Mouse (Mus musculus): ENCODE measurements around the gene Rap1a. TPM values are rescaled to one million over a fixed set of nuclear protein-coding genes. Genes with fewer than 3 reads are reported as not detected.
A peak's percentile ranks its signal among the peaks of the same experiment; 100 is the strongest.

Gene Rap1a
- total and polyA plus RNA-seq, 3 experiments = 32.3 to 64.5 TPM; not detected in 1

GRCm38 (mm10) chr3:105789776-105790175 is 11.4 kb downstream of the Rap1a start:
- Histone ChIP-seq H3K9ac (ENCODE audit: control insufficient read depth, low read depth, low read length, poor library complexity, severe bottlenecking) (no peak overlapping the region), H3K27me3 (ENCODE audit: control insufficient read depth in 1 of 2, insufficient read depth in 2 of 2, low read length in 2 of 2) (no peaks in the 10 kb centered on the region), H3K36me3 (ENCODE audit: control insufficient read depth in 1 of 2, insufficient read depth in 2 of 2, low read length in 2 of 2) (peaks cover 13% of the 10 kb centered on the region in 2 experiments), H3K4me1 (ENCODE audit: control insufficient read depth in 1 of 2, insufficient read depth in 2 of 2, low read length in 2 of 2) (no peaks in the 10 kb centered on the region; a peak in 1 of 4 replicates), H3K27ac (ENCODE audit: control insufficient read depth, low read depth, low read length) (no peak overlapping the region), H3K4me3 (ENCODE audit: control insufficient read depth in 1 of 2, insufficient read depth in 1 of 2, low read depth in 2 of 2, low read length in 2 of 2) (no peak overlapping the region), H3K9me3 (replicated peaks; ENCODE audit: insufficient read depth, low read length) (no peaks in the 10 kb centered on the region), H3K79me2 (ENCODE audit: control insufficient read depth, insufficient read depth, low read length, poor library complexity) (peaks cover 51% of the 10 kb centered on the region)
- DNase-seq (ENCODE audit: low read depth, low spot score) = no peak
- TF ChIP-seq CTCF (IDR thresholded peaks at IDR 0.05 in 2 of 3, conservative IDR thresholded peaks at IDR 0.05 in 1 of 3; ENCODE audit: control insufficient read depth in 1 of 3, insufficient read depth in 1 of 3, low read depth in 2 of 3, low read length in 3 of 3, poor library complexity in 1 of 3, severe bottlenecking in 1 of 3) (no peak), ZKSCAN1 (IDR thresholded peaks at IDR 0.05; ENCODE audit: low read depth, low read length) (0 out of 2 replicates have a peak, but pooled peaks have one; percentile 30)

- H3K4me1 ChIP-seq (ENCODE audit: control insufficient read depth in 1 of 2, insufficient read depth in 2 of 2, low read length in 2 of 2) = peaks cover 0 to 3% of the 10 kb centered on the region in 2 experiments; a peak in 2 of 4 replicates
- H3K79me2 ChIP-seq (ENCODE audit: control insufficient read depth, insufficient read depth, low read length, poor library complexity) = peaks cover 45% of the 10 kb centered on the region
- peaks cover 8 to 13% of the 10 kb centered on the region in 2 experiments for H3K36me3 ChIP-seq (ENCODE audit: control insufficient read depth in 1 of 2, insufficient read depth in 2 of 2, low read length in 2 of 2)
These were observed 13.8 kb downstream of the Rap1a start for GRCm38 (mm10) chr3:105787328-105787727.

GRCm38 (mm10) chr3:105785865-105786264 is 15.3 kb downstream of the Rap1a start:
- peaks cover 3 to 5% of the 10 kb centered on the region in 2 experiments; a peak in 3 of 4 replicates for H3K4me1 ChIP-seq (ENCODE audit: control insufficient read depth in 1 of 2, insufficient read depth in 2 of 2, low read length in 2 of 2)
- no peak overlapping the region for H3K4me3 ChIP-seq (ENCODE audit: control insufficient read depth in 1 of 2, insufficient read depth in 1 of 2, low read depth in 2 of 2, low read length in 2 of 2)
- peak; percentile 45 for DNase-seq (ENCODE audit: low read depth, low spot score)
- no peaks in the 10 kb centered on the region for H3K27me3 ChIP-seq (ENCODE audit: control insufficient read depth in 1 of 2, insufficient read depth in 2 of 2, low read length in 2 of 2)
- no peak overlapping the region for H3K9ac ChIP-seq (ENCODE audit: control insufficient read depth, low read depth, low read length, poor library complexity, severe bottlenecking)
- no peaks in the 10 kb centered on the region for H3K9me3 ChIP-seq (replicated peaks; ENCODE audit: insufficient read depth, low read length)
- TF ChIP-seq MAZ (IDR thresholded peaks at IDR 0.05; ENCODE audit: low read depth, low read length) (no peak), CTCF (IDR thresholded peaks at IDR 0.05 in 2 of 3, conservative IDR thresholded peaks at IDR 0.05 in 1 of 3; ENCODE audit: control insufficient read depth in 1 of 3, insufficient read depth in 1 of 3, low read depth in 2 of 3, low read length in 3 of 3, poor library complexity in 1 of 3, severe bottlenecking in 1 of 3) (peak in 1 of 3 experiments; percentile 32; a peak in 1 of 6 replicates), RAD21 (IDR thresholded peaks at IDR 0.05; ENCODE audit: low read depth, low read length) (peak; percentile 23), MYB (IDR thresholded peaks at IDR 0.05; ENCODE audit: low read depth, low read length) (no peak), MXI1 (IDR thresholded peaks at IDR 0.05; ENCODE audit: low read depth, low read length) (no peak), TAL1 (IDR thresholded peaks at IDR 0.05; ENCODE audit: low read length) (no peak), TCF12 (IDR thresholded peaks at IDR 0.05; ENCODE audit: low read depth, low read length) (no peak), MAFK (IDR thresholded peaks at IDR 0.05; ENCODE audit: borderline replicate concordance, low read depth, low read length) (no peak), USF2 (IDR thresholded peaks at IDR 0.05; ENCODE audit: borderline replicate concordance in 1 of 2, insufficient read depth in 1 of 2, low read depth in 1 of 2, low read length in 2 of 2) (no peak), CHD2 (IDR thresholded peaks at IDR 0.05; ENCODE audit: low read length) (no peak), BHLHE40 (IDR thresholded peaks at IDR 0.05; ENCODE audit: borderline replicate concordance, low read depth, low read length) (no peak), MAX (IDR thresholded peaks at IDR 0.05; ENCODE audit: low read length) (no peak), ZMIZ1 (IDR thresholded peaks at IDR 0.05; ENCODE audit: low read depth, low read length) (no peak), SMC3 (IDR thresholded peaks at IDR 0.05; ENCODE audit: low read depth, low read length) (no peak), TBP (IDR thresholded peaks at IDR 0.05; ENCODE audit: low read depth, low read length) (no peak), JUND (IDR thresholded peaks at IDR 0.05; ENCODE audit: low read depth, low read length) (no peak), UBTF (IDR thresholded peaks at IDR 0.05; ENCODE audit: borderline replicate concordance, insufficient read depth, low read depth, low read length) (no peak)
- peaks cover 40% of the 10 kb centered on the region for H3K79me2 ChIP-seq (ENCODE audit: control insufficient read depth, insufficient read depth, low read length, poor library complexity)
- peaks cover 9 to 14% of the 10 kb centered on the region in 2 experiments for H3K36me3 ChIP-seq (ENCODE audit: control insufficient read depth in 1 of 2, insufficient read depth in 2 of 2, low read length in 2 of 2)
- H3K27ac ChIP-seq (ENCODE audit: control insufficient read depth, low read depth, low read length) = no peak overlapping the region

More at GRCm38 (mm10) chr3:105787328-105787727, 13.8 kb downstream of the Rap1a start:
- H3K4me3 ChIP-seq (ENCODE audit: control insufficient read depth in 1 of 2, insufficient read depth in 1 of 2, low read depth in 2 of 2, low read length in 2 of 2) = no peak overlapping the region
- no peaks in the 10 kb centered on the region for H3K9me3 ChIP-seq (replicated peaks; ENCODE audit: insufficient read depth, low read length)
- TF ChIP-seq POLR2AphosphoS5 (IDR thresholded peaks at IDR 0.05; ENCODE audit: borderline replicate concordance, low read depth, low read length) (no peak), SIN3A (IDR thresholded peaks at IDR 0.05; ENCODE audit: low read length) (0 out of 2 replicates have a peak, but pooled peaks have one; percentile 20), TBP (IDR thresholded peaks at IDR 0.05; ENCODE audit: low read depth, low read length) (no peak)
- peak; percentile 44 for DNase-seq (ENCODE audit: low read depth, low spot score)
- no peaks in the 10 kb centered on the region for H3K27me3 ChIP-seq (ENCODE audit: control insufficient read depth in 1 of 2, insufficient read depth in 2 of 2, low read length in 2 of 2)
- H3K27ac ChIP-seq (ENCODE audit: control insufficient read depth, low read depth, low read length) = no peak overlapping the region
- H3K9ac ChIP-seq (ENCODE audit: control insufficient read depth, low read depth, low read length, poor library complexity, severe bottlenecking) = no peak overlapping the region

Data from MEL (cell line).